Mouse (Mus musculus): ENCODE measurements at regions not wholly inside any gene's neighbourhood (a gene's known extent, or its start where the extent isn't known, plus 50 kb on each side); places are given as distances from the start of the nearest gene placed in this dataset.

DNA sequence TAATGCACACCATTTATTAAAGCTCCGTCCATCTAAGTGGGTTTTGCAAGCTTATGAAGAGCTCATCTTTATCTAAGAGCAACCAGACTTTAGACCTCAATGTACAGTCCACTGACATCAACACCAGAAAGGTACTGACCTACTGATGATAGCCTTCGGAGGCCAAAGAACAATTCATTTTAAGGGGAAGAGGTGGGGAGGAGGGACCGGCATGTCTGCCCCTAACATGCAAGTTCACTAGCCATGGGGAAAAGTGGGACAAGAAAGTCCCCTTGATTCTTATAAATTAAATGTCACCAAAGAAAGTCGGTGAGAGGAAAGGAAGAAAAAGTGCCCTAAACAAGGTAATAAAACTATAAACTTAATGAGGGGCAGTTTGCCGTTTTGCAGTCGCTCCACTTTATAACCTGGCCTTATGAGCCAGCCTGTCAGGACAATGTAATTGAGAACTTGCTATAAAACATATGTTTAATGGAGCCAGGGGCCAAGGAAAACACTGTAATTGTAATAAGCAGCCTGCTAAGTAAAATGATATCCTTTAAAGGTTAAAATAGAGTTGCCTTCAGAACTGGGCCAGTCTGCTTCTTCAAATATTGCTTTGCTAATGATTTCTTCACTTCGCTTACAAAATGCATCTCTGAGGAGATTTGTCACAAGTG is 241.7 kb upstream of the Rsrc1 start:
- TF ChIP-seq ZKSCAN1 (IDR thresholded peaks at IDR 0.05; ENCODE audit: borderline replicate concordance, low read depth, low read length) (no peak), EP300 (IDR thresholded peaks at IDR 0.05; ENCODE audit: low read length) (no peak), CTCF (conservative IDR thresholded peaks at IDR 0.05 in 1 of 2, IDR thresholded peaks at IDR 0.05 in 1 of 2; ENCODE audit: low read depth in 2 of 2, low read length in 2 of 2) (no peak), USF2 (conservative IDR thresholded peaks at IDR 0.05; ENCODE audit: low read depth, low read length) (no peak), ZC3H11A (IDR thresholded peaks at IDR 0.05; ENCODE audit: low read depth, low read length) (no peak), SIN3A (IDR thresholded peaks at IDR 0.05; ENCODE audit: low read length) (no peak), POLR2A (IDR thresholded peaks at IDR 0.05; ENCODE audit: low read depth, low read length) (no peak), POLR2AphosphoS2 (IDR thresholded peaks at IDR 0.05; ENCODE audit: low read depth, low read length) (no peak), MYC (IDR thresholded peaks at IDR 0.05; ENCODE audit: low read depth, low read length) (no peak), HCFC1 (IDR thresholded peaks at IDR 0.05; ENCODE audit: low read depth, low read length) (no peak), UBTF (IDR thresholded peaks at IDR 0.05; ENCODE audit: low read depth, low read length) (no peak), ETS1 (conservative IDR thresholded peaks at IDR 0.05; ENCODE audit: low read depth, low read length) (no peak)
